Mouse (Mus musculus): ENCODE measurements around the gene Elovl5. TPM values are rescaled to one million over a fixed set of nuclear protein-coding genes. Genes with fewer than 3 reads are reported as not detected.

The Elovl5 gene
- total RNA-seq (2023; ENCODE audit: inconsistent age) = 57.5 to 71.9 TPM (median 65.0 TPM) in 4 replicates

GRCm38 (mm10) chr9:77917074-77917621, at the start of gene Elovl5:
TSS of gene Elovl5 (plus strand) at chr9:77917364.

Other genes with a start within 250 kb of the Elovl5 start
- 36.6 to 50.7 TPM (median 42.2 TPM) in 4 replicates for gene Gclc, start 162.8 kb upstream of the Elovl5 start, total RNA-seq (2023; ENCODE audit: inconsistent age)
- gene Gcm1, start 134.6 kb downstream of the Elovl5 start, total RNA-seq (2023; ENCODE audit: inconsistent age) = not detected in 4 replicates
- 34.2 to 44.0 TPM (median 38.2 TPM) in 4 replicates for gene Fbxo9, start 191.7 kb downstream of the Elovl5 start, total RNA-seq (2023; ENCODE audit: inconsistent age)
- gene Ick, start 191.8 kb downstream of the Elovl5 start, total RNA-seq (2023; ENCODE audit: inconsistent age) = 3.5 to 5.0 TPM (median 4.6 TPM) in 4 replicates

Measured in B cell, adult (primary cell).